Mouse (Mus musculus): ENCODE results near the gene Vsig10.

DNA sequence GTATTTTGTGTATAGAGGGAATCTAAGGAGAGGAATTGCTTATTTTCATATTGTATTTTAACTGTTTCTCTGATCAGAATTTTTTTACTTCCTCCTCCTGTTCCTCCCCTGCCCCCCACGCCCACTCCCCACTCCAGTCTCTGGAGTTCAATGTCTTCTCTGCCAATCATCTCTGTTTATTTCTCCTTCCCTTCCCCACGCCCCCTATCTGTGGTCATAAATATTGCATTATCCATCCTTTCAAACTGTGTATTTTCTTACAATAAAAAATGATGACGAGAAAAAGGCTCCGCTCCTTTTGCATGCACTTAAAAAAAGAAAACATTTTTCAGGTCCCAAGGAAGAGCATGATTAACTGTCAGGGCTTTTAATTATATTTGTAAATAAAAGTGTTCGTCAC is 44.1 kb upstream of the Vsig10 start:
- TF ChIP-seq CTCF (conservative IDR thresholded peaks at IDR 0.05; ENCODE audit: insufficient read depth, insufficient read length, low read depth, low read length) = 0 out of 2 replicates have a peak, but pooled peaks have one; percentile 1
- no peak for TF ChIP-seq POLR2A (IDR thresholded peaks at IDR 0.05; ENCODE audit: low read depth, low read length)
